Mouse (Mus musculus): ENCODE measurements around the gene Elane.

GRCm38 (mm10) chr10:79861230-79862048, 24.6 kb upstream of the Elane start:
- TF ChIP-seq CTCF (IDR thresholded peaks at IDR 0.05; ENCODE audit: control insufficient read depth, insufficient read depth, insufficient read length) (no peak), MAX (IDR thresholded peaks at IDR 0.05) (no peak), MYOD1 (IDR thresholded peaks at IDR 0.05; ENCODE audit: control insufficient read depth, insufficient read length, low read depth) (no peak), CEBPB (IDR thresholded peaks at IDR 0.05; ENCODE audit: low read depth) (no peak), USF1 (IDR thresholded peaks at IDR 0.05; ENCODE audit: low read depth) (no peak), FOSL1 (IDR thresholded peaks at IDR 0.05; ENCODE audit: insufficient read depth, low read length, poor library complexity, severe bottlenecking) (no peak), MYOG (IDR thresholded peaks at IDR 0.05; ENCODE audit: control insufficient read depth, extremely low read depth, insufficient read length) (no peak)
